Mouse (Mus musculus): ENCODE measurements at regions not wholly inside any gene's neighbourhood (a gene's known extent, or its start where the extent isn't known, plus 50 kb on each side); places are given as distances from the start of the nearest gene placed in this dataset.

DNA sequence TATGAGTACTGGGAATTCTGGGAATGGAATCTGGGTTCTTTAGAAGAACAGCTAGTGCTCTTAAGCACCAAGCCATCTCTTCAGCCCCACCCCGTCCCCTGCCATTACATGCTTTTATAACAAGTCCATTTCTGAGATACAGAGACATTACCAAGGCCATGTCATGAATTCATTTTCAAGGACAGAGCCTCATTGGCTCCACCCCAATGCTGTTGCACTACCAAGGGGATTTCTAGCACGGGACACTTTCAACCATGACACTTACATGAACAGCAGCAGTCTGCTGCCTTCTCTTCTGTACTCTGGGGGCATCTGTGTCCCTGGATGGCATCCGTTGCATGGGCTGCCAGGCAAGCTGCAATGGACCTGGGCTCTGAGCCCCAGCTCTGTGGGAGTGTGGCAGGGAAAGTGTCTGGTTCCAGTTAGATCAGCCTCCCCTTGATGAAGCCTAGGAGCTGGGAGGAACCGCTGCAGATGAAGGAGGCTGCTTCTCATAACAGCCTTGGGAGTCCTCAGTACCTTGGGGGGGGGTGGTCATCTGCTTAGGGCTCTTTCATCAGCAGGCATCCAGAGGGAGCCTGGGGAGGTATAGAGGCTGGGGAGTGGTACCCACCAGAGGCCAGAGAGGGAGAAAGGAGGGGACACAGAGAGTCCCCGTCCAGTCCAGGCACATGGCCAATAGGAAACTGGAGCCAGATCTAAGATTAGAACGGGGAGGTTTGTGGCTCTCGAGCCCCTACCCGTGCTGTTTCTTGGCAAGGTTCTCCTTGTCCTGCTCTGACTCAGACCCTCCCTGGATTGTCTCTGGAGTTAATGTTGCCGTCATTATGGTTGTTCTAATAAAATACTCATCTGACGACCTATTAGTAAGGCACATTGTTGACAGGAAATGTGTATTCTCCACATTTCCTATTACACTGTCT lies 52.4 kb upstream of the Ctbp2 start:
- Histone ChIP-seq H3K27ac (ENCODE audit: low read length) (no peak overlapping the region), H3K9me3 (ENCODE audit: low read length) (no peaks in the 10 kb centered on the region), H3K36me3 (ENCODE audit: insufficient read depth, low read length) (no peaks in the 10 kb centered on the region), H3K4me3 (ENCODE audit: low read depth, low read length) (no peak overlapping the region), H3K9ac (replicated peaks; ENCODE audit: low read depth) (no peak overlapping the region), H3K27me3 (replicated peaks; ENCODE audit: insufficient read depth, low read length) (no peaks in the 10 kb centered on the region), H3K4me1 (ENCODE audit: insufficient read depth, low read depth, low read length) (peaks cover 3% of the 10 kb centered on the region; the same call in 1 of the 2 replicates), H3K4me2 (replicated peaks; ENCODE audit: low read depth, low read length) (no peak overlapping the region)
- ATAC-seq = peak; percentile 92
- TF ChIP-seq EP300 (IDR thresholded peaks at IDR 0.05) (peak; percentile 77), CTCF (IDR thresholded peaks at IDR 0.05) (no peak)
- WGBS = 38% methylated on average over 10 of the region's 10 CpGs
- DNase-seq (ENCODE audit: low spot score) = peak; percentile 72
